Mouse (Mus musculus) neural tube, embryonic 11.5 days (tissue): ENCODE data around the gene Ppm1d. TPM values are rescaled to one million over a fixed set of nuclear protein-coding genes. Genes with fewer than 3 reads are reported as not detected.

Source experiments
- ATAC-seq: fragments of 200-750 bp; cut with Nextera tagmentation; 2 replicates; pipeline ENCODE4 v1.8.0; 2017; ENCODE audit warnings: moderate number of reproducible peaks, mild to moderate bottlenecking, moderate TSS enrichment, moderate library complexity; ENCODE audit not compliant: insufficient read depth, low FRiP score, low TSS enrichment
- DNase-seq: peaks from one replicate; pipeline ENCODE4 v3.0.0-alpha.2; 2015; ENCODE audit warnings: low spot score
- H3K27ac ChIP-seq: fragments of 300-500 bp; sonication (generic); 2 replicates; pipeline ENCODE4 v1.5.1; 2014; ENCODE audit warnings: low read depth, mild to moderate bottlenecking, low read length
- H3K27me3 ChIP-seq: fragments of 300-500 bp; sonication (generic); 2 replicates; pipeline ENCODE4 v1.6.1; 2014; ENCODE audit warnings: mild to moderate bottlenecking, low read length, mixed read lengths; ENCODE audit not compliant: control insufficient read depth, insufficient read depth
- H3K36me3 ChIP-seq: fragments of 300-500 bp; sonication (generic); 2 replicates; pipeline ENCODE4 v1.6.1; 2014; ENCODE audit warnings: mild to moderate bottlenecking, low read length, moderate library complexity, mixed read lengths; ENCODE audit not compliant: control insufficient read depth, insufficient read depth
- H3K4me1 ChIP-seq: fragments of 300-500 bp; sonication (generic); 2 replicates; pipeline ENCODE4 v1.6.1; 2014; ENCODE audit warnings: low read length, mixed read lengths; ENCODE audit not compliant: control insufficient read depth, insufficient read depth
- H3K4me2 ChIP-seq: fragments of 300-500 bp; sonication (generic); 2 replicates; pipeline ENCODE4 v1.6.1; 2014; ENCODE audit warnings: low read depth, mild to moderate bottlenecking, moderate library complexity
- H3K4me3 ChIP-seq: fragments of 300-500 bp; sonication (generic); 2 replicates; pipeline ENCODE4 v1.5.1; 2014; ENCODE audit warnings: low read depth, low read length
- H3K9ac ChIP-seq: fragments of 300-500 bp; sonication (generic); 2 replicates; pipeline ENCODE4 v1.6.1; 2014; ENCODE audit warnings: mild to moderate bottlenecking, low read length
- H3K9me3 ChIP-seq: fragments of 300-500 bp; sonication (generic); 2 replicates; pipeline ENCODE4 v1.6.1; 2016; ENCODE audit warnings: low read length; ENCODE audit not compliant: control insufficient read depth
- WGBS: fragments of 180-500 bp; shearing (Covaris S2); extraction: QIAGEN DNeasy Blood & Tissue Kit; methylation state at CpG from one replicate; pipeline ENCODE4 v1.1.7; 2014; 5-methylcytosine and 5-hydroxymethylcytosine counted together
- polyA plus RNA-seq: library from polyadenylated mRNA; unstranded; fragments of >200 nt; fragmentation: Nextera tagmentation; extraction: Ambion mirVana; gene quantifications from 2 replicates; pipeline ENCODE4 v1.2.1, GENCODE M21; 2014

The Ppm1d gene
- polyA plus RNA-seq, 1 experiment from 2014 or later, result 28.0 TPM

GRCm38 (mm10) chr11:85311645-85312490 lies 824 bp downstream of the Ppm1d start:
- 1% methylated on average over 56 of the region's 56 CpGs for WGBS
- DNase-seq, result peak; percentile 69
- ATAC-seq, result no peak

GRCm38 (mm10) chr11:85312818-85313217 lies 1.8 kb downstream of the Ppm1d start:
- WGBS, result 52% methylated on average over 2 of the region's 2 CpGs
- Histone ChIP-seq H3K4me1 (peaks cover 7% of the 10 kb centered on the region; the same call in 1 of the 2 replicates), H3K9ac (no peak overlapping the region), H3K9me3 (no peaks in the 10 kb centered on the region), H3K27ac (no peak overlapping the region), H3K36me3 (0 out of 2 replicates have a peak, but pooled peaks cover 3% of the 10 kb centered on the region), H3K27me3 (no peaks in the 10 kb centered on the region), H3K4me2 (peak overlapping the region; percentile 41), H3K4me3 (peak overlapping the region; percentile 66)
- DNase-seq, result peak; percentile 34
- ATAC-seq, result no peak

More at GRCm38 (mm10) chr11:85311645-85312490, 824 bp downstream of the Ppm1d start:
- Histone ChIP-seq H3K4me1 (peaks cover 7% of the 10 kb centered on the region; the same call in 1 of the 2 replicates), H3K4me3 (peak overlapping the region; percentile 66), H3K36me3 (0 out of 2 replicates have a peak, but pooled peaks cover 3% of the 10 kb centered on the region), H3K9ac (peak overlapping the region; percentile 70), H3K27ac (peak overlapping the region; percentile 88), H3K27me3 (no peaks in the 10 kb centered on the region), H3K4me2 (peak overlapping the region; percentile 41), H3K9me3 (no peaks in the 10 kb centered on the region)

GRCm38 (mm10) chr11:85313361-85313760 lies 2.3 kb downstream of the Ppm1d start:
- DNase-seq (no peak), ATAC-seq (no peak)
- H3K27me3 ChIP-seq, result no peaks in the 10 kb centered on the region
- peak overlapping the region; percentile 66 for H3K4me3 ChIP-seq
- peak overlapping the region; percentile 41 for H3K4me2 ChIP-seq
- 0 out of 2 replicates have a peak overlapping the region, but pooled peaks have one; percentile 8 for H3K9ac ChIP-seq
- H3K9me3 ChIP-seq, result no peaks in the 10 kb centered on the region
- H3K4me1 ChIP-seq, result peaks cover 7% of the 10 kb centered on the region; the same call in 1 of the 2 replicates
- 86% methylated on average over 3 of the region's 3 CpGs for WGBS
- 0 out of 2 replicates have a peak, but pooled peaks cover 3% of the 10 kb centered on the region for H3K36me3 ChIP-seq
- H3K27ac ChIP-seq, result no peak overlapping the region

DNA sequence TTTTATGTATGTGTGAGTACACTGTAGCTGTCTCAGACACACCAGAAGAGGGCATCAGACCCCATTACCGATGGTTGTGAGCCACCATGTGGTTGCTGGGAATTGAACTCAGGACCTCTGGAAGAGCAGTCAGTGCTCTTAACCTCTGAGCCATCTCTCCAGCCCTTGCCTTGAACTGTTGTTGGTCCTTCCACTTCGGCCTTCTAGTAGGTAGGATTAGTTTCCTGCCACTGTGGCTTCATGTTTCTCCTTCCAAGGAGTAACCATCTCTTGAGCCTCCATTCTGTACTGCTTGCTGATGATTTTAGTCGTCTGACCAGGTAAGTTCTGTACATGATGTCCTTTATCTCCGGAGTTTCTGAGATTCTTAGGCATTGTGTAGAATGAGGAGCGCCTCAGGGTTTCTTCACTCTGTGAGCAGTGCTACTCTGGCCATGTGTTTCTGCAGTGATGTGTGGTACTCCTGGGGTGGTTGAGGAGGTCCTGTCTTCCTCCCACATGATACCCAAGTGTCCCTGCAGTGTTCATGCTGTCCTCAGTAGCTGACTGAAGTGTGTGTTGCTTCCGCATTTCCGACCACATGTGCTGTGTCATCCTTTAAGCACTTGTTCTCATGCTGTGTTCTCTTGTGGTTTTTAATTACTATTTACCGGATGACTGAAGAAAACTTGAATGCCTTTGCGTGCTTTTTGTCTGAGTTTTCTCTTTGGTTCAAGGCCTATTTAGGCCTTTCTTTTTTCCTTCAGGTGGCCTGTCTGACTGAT lies 12.7 kb downstream of the Ppm1d start:
- Histone ChIP-seq H3K4me1 (no peaks in the 10 kb centered on the region), H3K27me3 (no peaks in the 10 kb centered on the region), H3K9me3 (no peaks in the 10 kb centered on the region), H3K27ac (no peak overlapping the region), H3K9ac (no peak overlapping the region), H3K4me3 (no peak overlapping the region), H3K36me3 (no peaks in the 10 kb centered on the region; the same call in 1 of the 2 replicates), H3K4me2 (no peak overlapping the region)
- DNase-seq (no peak), ATAC-seq (no peak)
- WGBS, result 89% methylated on average over 9 of the region's 9 CpGs

DNA sequence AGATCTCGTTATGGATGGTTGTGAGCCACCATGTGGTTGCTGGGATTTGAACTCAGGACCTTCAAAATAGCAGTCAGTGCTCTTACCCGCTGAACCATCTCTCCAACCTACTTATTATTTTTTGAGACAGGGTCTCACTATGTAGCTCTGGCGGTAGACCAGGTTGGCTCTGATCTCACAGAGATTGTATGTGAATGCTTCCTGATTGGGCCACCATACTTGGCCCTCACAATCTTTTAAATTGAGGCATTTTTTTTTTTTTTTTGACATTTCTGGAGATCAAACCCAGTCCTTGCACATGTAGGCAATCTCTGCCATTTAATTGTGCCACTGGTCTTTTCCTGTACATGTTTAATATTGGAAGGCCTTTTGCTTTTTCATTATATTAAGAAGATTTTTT lies 17.7 kb downstream of the Ppm1d start:
- ATAC-seq, result no peak
- H3K4me1 ChIP-seq, result no peaks in the 10 kb centered on the region
- WGBS, result 97% methylated on average over 3 of the region's 3 CpGs
- H3K36me3 ChIP-seq, result peaks cover 3% of the 10 kb centered on the region
- DNase-seq, result no peak
- H3K27ac ChIP-seq, result no peak overlapping the region
- no peak overlapping the region for H3K9ac ChIP-seq
- H3K27me3 ChIP-seq, result no peaks in the 10 kb centered on the region
- H3K4me2 ChIP-seq, result no peak overlapping the region
- H3K9me3 ChIP-seq, result no peaks in the 10 kb centered on the region
- H3K4me3 ChIP-seq, result no peak overlapping the region

DNA sequence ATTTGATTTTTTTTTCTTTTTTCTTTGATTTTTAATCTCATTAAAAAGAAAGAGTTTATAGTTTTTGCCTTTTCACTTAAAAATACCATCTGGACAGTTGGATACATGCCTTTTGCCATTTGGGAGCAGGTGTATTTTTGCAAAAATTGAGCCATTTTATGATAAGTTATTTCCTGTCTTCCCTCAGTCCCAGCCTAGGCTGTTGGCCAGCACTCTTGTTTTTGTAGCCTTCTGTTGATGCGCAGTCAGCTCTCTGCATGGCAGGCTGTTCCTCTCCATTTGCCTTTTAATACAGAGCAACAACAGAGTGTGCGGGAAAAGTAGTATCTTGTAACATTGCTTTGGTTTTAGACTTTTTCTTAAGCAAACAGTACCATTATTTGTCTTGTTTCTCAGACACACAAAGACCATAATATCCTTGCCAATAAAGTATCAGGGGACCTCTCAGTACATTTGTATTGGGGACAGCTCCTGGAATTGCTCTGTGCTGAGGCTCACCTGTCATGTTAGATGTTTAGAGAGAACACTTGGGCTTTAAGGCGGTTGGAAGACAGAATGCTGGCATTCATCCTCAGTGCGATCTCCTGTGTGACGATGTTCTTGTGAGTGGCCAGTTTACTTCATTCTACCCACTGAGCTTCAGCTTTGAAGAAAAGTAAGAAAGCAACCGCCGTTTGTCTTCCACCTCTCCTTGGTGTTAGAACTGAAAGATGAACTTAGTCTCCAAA lies 18.3 kb downstream of the Ppm1d start:
- 96% methylated on average over 7 of the region's 7 CpGs for WGBS
- H3K4me1 ChIP-seq, result no peaks in the 10 kb centered on the region
- no peak overlapping the region for H3K27ac ChIP-seq
- H3K9me3 ChIP-seq, result no peaks in the 10 kb centered on the region
- H3K27me3 ChIP-seq, result no peaks in the 10 kb centered on the region
- peaks cover 3% of the 10 kb centered on the region for H3K36me3 ChIP-seq
- no peak for DNase-seq
- H3K9ac ChIP-seq, result no peak overlapping the region
- H3K4me2 ChIP-seq, result no peak overlapping the region
- no peak overlapping the region for H3K4me3 ChIP-seq
- no peak for ATAC-seq

DNA sequence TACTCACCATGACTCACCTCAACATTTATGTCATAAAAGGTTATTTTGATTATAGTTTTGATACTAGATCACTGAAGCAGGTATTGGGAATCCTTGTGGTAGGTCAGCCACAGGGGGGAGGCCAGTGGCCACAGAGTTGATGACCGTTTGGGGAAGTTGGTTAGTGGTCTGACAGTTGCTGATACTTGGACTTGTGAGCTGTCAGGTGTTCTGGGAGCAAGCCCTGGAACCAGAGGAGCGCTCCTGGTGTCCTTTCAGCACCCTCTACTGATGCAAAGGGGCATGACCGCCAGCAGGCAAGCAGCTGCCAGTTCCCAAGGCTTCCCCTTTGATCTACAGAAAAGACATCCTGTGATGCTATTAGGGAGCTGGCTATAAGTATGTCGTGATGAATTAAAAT lies 23.7 kb downstream of the Ppm1d start:
- WGBS, result 45% methylated on average over 4 of the region's 4 CpGs
- DNase-seq, result peak; percentile 33
- Histone ChIP-seq H3K9ac (no peak overlapping the region), H3K4me1 (no peaks in the 10 kb centered on the region), H3K9me3 (no peaks in the 10 kb centered on the region), H3K4me2 (no peak overlapping the region), H3K4me3 (no peak overlapping the region), H3K27ac (no peak overlapping the region), H3K27me3 (no peaks in the 10 kb centered on the region), H3K36me3 (no peaks in the 10 kb centered on the region; the same call in 1 of the 2 replicates)
- no peak for ATAC-seq

- peaks cover 2% of the 10 kb centered on the region; the same call in 1 of the 2 replicates for H3K36me3 ChIP-seq
- no peaks in the 10 kb centered on the region for H3K9me3 ChIP-seq
- H3K4me2 ChIP-seq, result no peak overlapping the region
- WGBS, result 94% methylated on average over 6 of the region's 6 CpGs
- no peaks in the 10 kb centered on the region for H3K27me3 ChIP-seq
- ATAC-seq (no peak), DNase-seq (no peak)
- H3K9ac ChIP-seq, result no peak overlapping the region
- no peak overlapping the region for H3K4me3 ChIP-seq
- H3K27ac ChIP-seq, result no peak overlapping the region
- H3K4me1 ChIP-seq, result no peaks in the 10 kb centered on the region
These were observed 28.3 kb downstream of the Ppm1d start for GRCm38 (mm10) chr11:85339173-85339831.
